Mouse (Mus musculus): ENCODE measurements at regions not wholly inside any gene's neighbourhood (a gene's known extent, or its start where the extent isn't known, plus 50 kb on each side); places are given as distances from the start of the nearest gene placed in this dataset.

DNA sequence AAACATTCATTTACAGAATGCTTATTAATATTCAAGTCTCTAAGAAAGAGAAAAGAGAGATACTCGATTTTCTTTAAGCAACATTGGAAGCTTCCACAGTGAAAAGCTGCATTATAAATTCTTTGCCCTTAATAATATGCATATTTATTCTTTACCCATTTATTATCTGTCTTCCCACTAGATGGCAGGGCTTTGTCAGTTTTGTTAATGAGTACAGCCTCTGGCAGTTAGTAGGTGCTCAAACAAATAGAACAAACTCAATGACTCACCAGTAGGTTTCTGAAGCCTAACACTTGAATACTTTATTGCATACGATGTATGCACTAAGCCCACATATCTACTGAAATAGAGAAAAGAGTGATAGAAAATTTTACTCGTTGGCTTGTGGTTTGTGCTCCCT is 529.4 kb downstream of the Pdha2 start:
- peak in 1 of 2 experiments; percentile 31 for DNase-seq (ENCODE audit: low spot score in 2 of 2)

DNA sequence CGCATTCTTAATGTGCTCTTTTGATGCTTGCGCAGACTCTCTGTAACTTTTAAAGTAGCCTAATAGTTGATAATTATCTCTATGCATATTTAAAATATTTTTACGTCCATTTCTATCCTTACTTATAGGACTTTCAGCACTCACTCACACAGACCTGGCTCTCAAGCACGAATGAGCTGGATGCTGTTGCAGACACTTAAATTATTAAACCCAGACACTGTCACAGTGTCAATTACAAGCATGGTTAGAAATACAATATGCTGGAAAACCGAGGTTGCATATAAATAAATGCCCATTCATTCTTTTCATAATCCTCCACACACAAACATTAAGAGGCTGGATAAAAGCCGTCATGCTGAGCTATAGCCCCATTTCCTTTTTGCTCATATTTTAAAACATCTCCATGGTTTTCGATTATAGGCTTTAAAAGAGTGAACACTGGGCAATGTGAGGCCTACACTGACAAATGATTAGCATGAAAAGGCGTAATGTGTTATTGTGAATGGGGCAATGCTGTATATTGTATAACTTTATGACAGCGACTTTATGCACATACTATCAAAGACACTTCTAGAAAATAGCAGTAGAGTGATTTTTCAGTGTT is 566.3 kb downstream of the Pdha2 start:
- no peak for DNase-seq (ENCODE audit: low spot score in 2 of 2)

DNA sequence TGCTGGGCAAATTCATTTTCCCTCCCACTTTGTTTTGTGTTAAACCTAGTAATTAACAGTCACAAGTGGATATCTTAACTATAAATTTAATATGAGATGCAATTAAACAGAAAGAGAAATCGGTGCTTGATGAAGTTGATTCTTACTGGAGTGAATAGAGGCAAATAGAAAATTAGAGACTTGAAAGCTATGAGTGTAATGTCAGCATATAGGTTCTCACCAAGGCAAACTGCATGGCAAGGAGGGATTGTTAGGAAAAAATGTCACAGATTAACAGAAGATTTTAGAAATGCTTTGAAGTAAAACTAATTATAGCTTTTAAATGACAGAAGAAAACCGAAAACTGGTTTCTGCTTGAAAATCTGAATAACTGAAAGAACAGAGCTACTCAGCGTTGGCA is 592.3 kb downstream of the Pdha2 start:
- DNase-seq (ENCODE audit: low spot score in 2 of 2): no peak
